Comparison of ENCODE assay signal across 7 mouse cellular contexts in genomic region chr19:46523131-46523479, GRCm38 (mm10). TPM values are rescaled to one million over a fixed set of nuclear protein-coding genes. Genes with fewer than 3 reads are reported as not detected.
DNase-seq lines count a peak whose midpoint lies in the region; ATAC-seq and TF ChIP-seq lines count a peak whose summit lies in the region.

No protein-coding gene starts in this region.

- H3K36me3 ChIP-seq in lung, embryonic 15.5 days = no peaks in the 10 kb centered on the region
- no peaks in the 10 kb centered on the region for H3K36me3 ChIP-seq in forebrain, embryonic 13.5 days (ENCODE audit: poor library complexity, severe bottlenecking)
- no peaks in the 10 kb centered on the region for H3K36me3 ChIP-seq in limb, embryonic 15.5 days
- no peaks in the 10 kb centered on the region for H3K36me3 ChIP-seq in stomach, postnatal 0 days (ENCODE audit: control insufficient read depth, insufficient read depth, low read length)

- H3K4me3 ChIP-seq in lung, embryonic 15.5 days = 0 out of 2 replicates have a peak overlapping the region, but pooled peaks have one; percentile 19
- peak overlapping the region; percentile 25; the same call in 1 of the 2 replicates for H3K4me3 ChIP-seq in forebrain, embryonic 13.5 days
- H3K4me3 ChIP-seq in limb, embryonic 15.5 days = no peak overlapping the region
- no peak overlapping the region for H3K4me3 ChIP-seq in stomach, postnatal 0 days (ENCODE audit: low read depth, low read length)

- H3K27ac ChIP-seq in lung, embryonic 15.5 days = peak overlapping the region; percentile 91
- peak overlapping the region; percentile 95 for H3K27ac ChIP-seq in forebrain, embryonic 13.5 days
- peak overlapping the region; percentile 80 for H3K27ac ChIP-seq in limb, embryonic 15.5 days
- peak overlapping the region; percentile 73; the same call in 1 of the 2 replicates for H3K27ac ChIP-seq in stomach, postnatal 0 days (replicated peaks)

- H3K9me3 ChIP-seq in lung, embryonic 15.5 days = no peaks in the 10 kb centered on the region
- no peaks in the 10 kb centered on the region for H3K9me3 ChIP-seq in forebrain, embryonic 13.5 days (replicated peaks)
- H3K9me3 ChIP-seq in limb, embryonic 15.5 days = no peaks in the 10 kb centered on the region
- no peaks in the 10 kb centered on the region for H3K9me3 ChIP-seq in stomach, postnatal 0 days (ENCODE audit: control insufficient read depth, low read length)

- no peak for DNase-seq in lung, postnatal 10 days
- DNase-seq in stomach, postnatal 0 days (ENCODE audit: low spot score) = no peak
- no peak for DNase-seq in spleen, postnatal 4 days (ENCODE audit: low spot score in 2 of 2)
- no peak for DNase-seq in spleen, postnatal 10 days (ENCODE audit: low spot score in 2 of 2)

- no peak overlapping the region for H3K9ac ChIP-seq in lung, embryonic 15.5 days
- H3K9ac ChIP-seq in forebrain, embryonic 13.5 days = peak overlapping the region; percentile 57
- 0 out of 2 replicates have a peak overlapping the region, but pooled peaks have one; percentile 8 for H3K9ac ChIP-seq in limb, embryonic 15.5 days
- no peak overlapping the region for H3K9ac ChIP-seq in stomach, postnatal 0 days (ENCODE audit: low read length)

- no peaks in the 10 kb centered on the region for H3K27me3 ChIP-seq in lung, embryonic 15.5 days
- H3K27me3 ChIP-seq in forebrain, embryonic 13.5 days = no peaks in the 10 kb centered on the region
- no peaks in the 10 kb centered on the region for H3K27me3 ChIP-seq in limb, embryonic 15.5 days
- H3K27me3 ChIP-seq in stomach, postnatal 0 days (ENCODE audit: control insufficient read depth, insufficient read depth, low read length) = no peaks in the 10 kb centered on the region

- no peak for TF ChIP-seq EP300 in stomach, postnatal 0 days (optimal IDR thresholded peaks at IDR 0.05)

- H3K4me2 ChIP-seq in lung, embryonic 15.5 days = peak overlapping the region; percentile 53
- peak overlapping the region; percentile 57 for H3K4me2 ChIP-seq in forebrain, embryonic 13.5 days
- H3K4me2 ChIP-seq in limb, embryonic 15.5 days = peak overlapping the region; percentile 56
- peak overlapping the region; percentile 46; the same call in 1 of the 2 replicates for H3K4me2 ChIP-seq in stomach, postnatal 0 days (replicated peaks; ENCODE audit: low read depth)

- peaks cover 75% of the 10 kb centered on the region for H3K4me1 ChIP-seq in lung, embryonic 15.5 days
- peaks cover 71% of the 10 kb centered on the region for H3K4me1 ChIP-seq in forebrain, embryonic 13.5 days
- peaks cover 61% of the 10 kb centered on the region for H3K4me1 ChIP-seq in limb, embryonic 15.5 days
- peaks cover 19% of the 10 kb centered on the region for H3K4me1 ChIP-seq in stomach, postnatal 0 days (replicated peaks; ENCODE audit: control insufficient read depth, insufficient read depth)

- TF ChIP-seq CTCF in stomach, postnatal 0 days (IDR thresholded peaks at IDR 0.05; ENCODE audit: low read depth) = no peak

- ATAC-seq in lung, embryonic 15.5 days (ENCODE audit: borderline replicate concordance, extremely low read depth, low FRiP score, low TSS enrichment) = peak; percentile 3; the same call in 1 of the 2 replicates
- ATAC-seq in forebrain, embryonic 13.5 days = no peak
- no peak for ATAC-seq in limb, embryonic 15.5 days (ENCODE audit: insufficient number of reproducible peaks, low FRiP score, low TSS enrichment, low read depth)
- no peak for ATAC-seq in stomach, postnatal 0 days (ENCODE audit: low FRiP score, low TSS enrichment)

RNA-seq across cellular contexts. Expression of gene Trim8, which starts 21.6 kb away (rescaled TPM):
- 22.2 and 27.8 TPM in 2 replicates for polyA plus RNA-seq in lung, embryonic 15.5 days (2015; fragmentation: Nextera tagmentation; extraction: Ambion mirVana)
- polyA plus RNA-seq in forebrain, embryonic 13.5 days (2015; fragmentation: Nextera tagmentation; extraction: Ambion mirVana) = 22.5 and 22.6 TPM in 2 replicates
- 14.6 and 15.1 TPM in 2 replicates for polyA plus RNA-seq in limb, embryonic 15.5 days (2015; fragmentation: Nextera tagmentation; extraction: Ambion mirVana)
- 15.1 and 16.4 TPM in 2 replicates for polyA plus RNA-seq in stomach, postnatal 0 days (2015; fragmentation: Nextera tagmentation; extraction: Ambion mirVana)

RNA-seq across cellular contexts. Expression of gene Arl3, which starts 49.9 kb away (rescaled TPM):
- 115 and 119 TPM in 2 replicates for polyA plus RNA-seq in lung, embryonic 15.5 days (2015; fragmentation: Nextera tagmentation; extraction: Ambion mirVana)
- 233 and 245 TPM in 2 replicates for polyA plus RNA-seq in forebrain, embryonic 13.5 days (2015; fragmentation: Nextera tagmentation; extraction: Ambion mirVana)
- 127 and 138 TPM in 2 replicates for polyA plus RNA-seq in limb, embryonic 15.5 days (2015; fragmentation: Nextera tagmentation; extraction: Ambion mirVana)
- polyA plus RNA-seq in stomach, postnatal 0 days (2015; fragmentation: Nextera tagmentation; extraction: Ambion mirVana) = 39.6 and 41.6 TPM in 2 replicates

RNA-seq across cellular contexts. Expression of gene Sfxn2, which starts 50.1 kb away (rescaled TPM):
- polyA plus RNA-seq in lung, embryonic 15.5 days (2015; fragmentation: Nextera tagmentation; extraction: Ambion mirVana) = 27.9 and 28.3 TPM in 2 replicates
- 12.4 and 13.2 TPM in 2 replicates for polyA plus RNA-seq in forebrain, embryonic 13.5 days (2015; fragmentation: Nextera tagmentation; extraction: Ambion mirVana)
- 22.3 and 23.5 TPM in 2 replicates for polyA plus RNA-seq in limb, embryonic 15.5 days (2015; fragmentation: Nextera tagmentation; extraction: Ambion mirVana)
- 9.4 and 10.0 TPM in 2 replicates for polyA plus RNA-seq in stomach, postnatal 0 days (2015; fragmentation: Nextera tagmentation; extraction: Ambion mirVana)

Comparison
In these comparisons a context has a peak if more than half of its experiments do, and no peak if none do; other contexts are left out.
1. H3K4me3 ChIP-seq: peak in lung, embryonic 15.5 days (single experiment) and forebrain, embryonic 13.5 days (single experiment); none in limb, embryonic 15.5 days (single experiment) and stomach, postnatal 0 days (single experiment).
2. H3K9ac ChIP-seq: peak in forebrain, embryonic 13.5 days (single experiment) and limb, embryonic 15.5 days (single experiment); none in lung, embryonic 15.5 days (single experiment) and stomach, postnatal 0 days (single experiment).
3. Peak in every context shown above with its lines, with median percentiles within 50 percentile points of each other: H3K27ac ChIP-seq and H3K4me2 ChIP-seq.